Mouse (Mus musculus): ENCODE measurements at regions not wholly inside any gene's neighbourhood (a gene's known extent, or its start where the extent isn't known, plus 50 kb on each side); places are given as distances from the start of the nearest gene placed in this dataset.
A peak's percentile ranks its signal among the peaks of the same experiment; 100 is the strongest.
"Not testable (repeated sequence)": the region's sequence is repeated elsewhere in the genome, so short reads cannot be mapped to it uniquely, and the experiment has no call there.

DNA sequence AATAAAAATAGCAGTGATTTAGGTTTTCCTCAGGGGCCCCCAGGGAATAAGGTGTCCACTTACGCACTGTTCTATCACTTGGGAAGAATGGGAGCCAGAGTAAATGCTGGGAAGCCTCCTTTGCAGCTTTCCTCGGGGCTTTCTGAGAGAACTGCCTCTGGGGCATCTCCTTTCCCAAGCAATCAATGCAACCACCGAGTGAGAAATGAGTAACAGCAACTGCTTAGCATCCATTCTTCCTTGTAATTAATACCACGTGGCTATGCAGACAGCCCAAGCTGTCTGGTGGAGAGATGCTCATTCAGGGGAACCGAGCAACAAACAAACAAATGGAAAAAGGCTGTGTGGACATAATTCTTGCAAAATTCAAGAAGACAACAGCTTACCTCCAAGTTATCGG, 117.9 kb upstream of the Camk1g start:
- no peak for DNase-seq (ENCODE audit: low read depth)

DNA sequence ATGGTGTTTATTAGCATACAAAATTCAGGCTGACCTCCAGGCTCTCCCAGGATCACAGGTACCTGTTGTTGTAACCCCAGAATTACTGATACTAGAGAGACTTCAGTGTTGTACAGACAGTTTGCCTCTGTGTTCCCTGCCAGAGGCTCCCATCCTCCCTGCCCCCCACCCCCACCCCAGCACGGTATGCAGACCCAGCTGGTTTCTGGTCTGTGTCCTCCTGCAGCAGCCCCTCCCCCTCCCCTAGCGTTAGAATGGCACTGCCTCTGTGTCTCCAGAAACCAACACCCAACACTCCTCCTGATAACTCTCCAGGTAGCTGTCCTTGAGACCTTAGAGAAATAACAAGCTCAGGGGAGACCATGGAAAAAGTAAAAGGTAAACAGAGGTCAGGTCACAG, 116.6 kb upstream of the Camk1g start:
- DNase-seq (ENCODE audit: low read depth), result not testable (repeated sequence)

DNA sequence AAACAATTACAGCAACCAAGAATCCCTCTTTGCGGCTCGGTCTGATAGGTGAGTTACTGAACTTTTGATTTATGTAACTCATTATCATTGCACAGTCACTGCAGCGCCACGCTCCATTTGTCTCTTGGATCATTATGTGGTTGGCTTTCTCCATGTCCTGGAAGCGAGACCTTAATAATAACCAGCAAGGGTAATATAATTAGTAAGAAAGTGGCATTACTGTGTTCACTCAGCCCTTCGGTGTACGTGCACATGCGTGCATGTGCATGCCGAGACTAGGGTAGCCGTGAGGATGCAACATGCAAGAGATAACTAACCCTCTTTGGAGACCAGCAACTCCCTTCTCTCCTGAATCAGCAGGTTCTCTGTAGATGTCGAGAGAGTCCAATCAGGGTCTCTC, 114.9 kb upstream of the Camk1g start:
- no peak for DNase-seq (ENCODE audit: low read depth)

DNA sequence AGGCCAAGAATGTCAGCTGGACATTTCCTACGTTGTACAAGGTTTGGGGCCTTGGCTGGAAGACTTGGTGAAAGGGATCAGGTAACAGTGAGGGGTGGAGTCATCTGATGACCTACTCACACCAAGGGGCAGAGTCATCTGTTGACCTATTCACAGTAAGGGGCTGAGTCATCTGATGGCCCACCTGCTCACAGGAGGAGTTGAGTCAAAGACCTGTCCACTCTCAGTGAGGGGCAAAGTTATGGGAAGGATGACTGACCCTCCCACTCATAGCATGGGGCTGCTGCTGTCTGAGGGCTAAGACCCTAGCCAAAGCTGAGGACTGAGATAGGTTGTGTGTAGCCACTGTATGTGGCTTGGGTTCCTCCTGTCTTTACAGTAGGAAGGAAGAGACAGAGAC, 107.2 kb upstream of the Camk1g start:
- DNase-seq (ENCODE audit: low read depth), result no peak

DNA sequence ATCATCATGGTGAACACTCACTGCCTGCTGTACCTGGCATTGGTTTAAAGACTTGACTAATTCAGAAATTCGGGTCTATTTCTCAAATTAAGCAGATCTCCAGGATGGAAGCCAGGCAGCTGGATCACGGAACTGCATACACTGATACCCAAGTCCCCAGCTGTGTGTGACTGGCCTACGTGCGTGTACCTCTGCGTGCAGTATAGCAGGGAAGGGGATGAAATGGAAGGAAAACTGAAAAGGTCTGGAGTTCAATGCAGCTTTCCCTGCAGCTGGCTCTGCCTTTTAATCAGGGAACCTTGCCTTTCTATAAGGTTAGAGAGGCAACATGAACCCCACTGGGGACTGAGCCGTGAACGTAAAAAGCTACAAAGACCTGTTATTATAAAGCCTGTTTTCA, 106.7 kb upstream of the Camk1g start:
- DNase-seq (ENCODE audit: low read depth), result no peak

DNA sequence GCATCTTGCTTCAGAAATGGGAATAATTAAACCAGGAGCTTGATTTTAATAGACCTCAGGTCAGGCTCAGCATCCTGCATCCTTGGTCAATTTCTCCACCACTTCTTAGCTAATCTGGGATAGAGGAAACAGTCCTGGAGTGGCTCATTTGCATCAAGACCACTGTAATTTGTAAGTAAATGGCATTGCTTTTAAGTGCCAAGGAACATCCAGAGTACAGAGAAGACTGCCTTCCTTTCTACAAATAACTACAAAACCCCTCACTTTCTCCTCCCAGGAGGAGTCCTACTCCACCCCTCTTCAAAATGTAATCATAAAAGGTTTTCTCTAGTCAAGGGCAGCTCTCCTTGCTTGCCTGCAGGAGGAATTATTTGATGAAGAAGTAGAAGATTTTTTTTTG, 96.2 kb upstream of the Camk1g start:
- no peak for DNase-seq (ENCODE audit: low read depth)

DNA sequence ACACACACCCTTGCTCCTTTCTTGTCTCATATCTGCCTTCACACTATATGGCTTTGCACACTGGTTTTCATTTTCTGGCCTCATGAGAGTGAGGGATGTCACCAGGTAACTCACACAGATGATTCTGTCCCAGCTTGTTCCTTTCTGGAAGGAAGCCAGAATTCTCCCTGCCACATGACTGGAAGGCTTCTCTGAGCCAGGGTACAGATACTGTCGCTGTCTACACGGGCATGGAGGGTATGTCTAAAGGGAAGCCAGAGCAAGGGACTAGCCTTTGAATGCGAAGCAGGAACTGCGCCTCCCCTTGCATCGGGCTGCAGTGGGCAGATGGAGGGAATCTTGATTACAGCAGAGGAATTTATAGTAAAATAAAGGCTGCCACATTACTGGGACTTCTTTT, 89.6 kb upstream of the Camk1g start:
- DNase-seq (ENCODE audit: low read depth), result peak; percentile 38

DNA sequence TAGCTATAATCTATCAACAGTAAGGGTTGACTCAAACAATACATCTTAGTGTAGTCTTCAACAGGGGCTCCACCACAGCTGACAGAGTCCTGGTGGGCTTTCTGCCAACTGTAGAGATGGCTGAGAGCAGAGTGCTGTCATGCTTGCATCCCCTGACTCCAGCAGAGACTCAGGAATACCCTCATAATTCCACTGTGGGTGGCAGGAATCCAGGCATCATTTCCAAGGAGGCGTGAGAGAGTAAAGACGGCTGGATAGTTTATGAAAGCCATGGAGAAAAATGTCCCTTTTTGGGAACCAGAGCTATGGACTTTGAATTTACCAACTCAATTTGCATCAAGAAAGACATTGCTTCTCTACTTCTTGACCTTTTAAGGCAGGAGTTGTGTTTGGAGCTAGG, 87.8 kb upstream of the Camk1g start:
- DNase-seq (ENCODE audit: low read depth), result no peak

DNA sequence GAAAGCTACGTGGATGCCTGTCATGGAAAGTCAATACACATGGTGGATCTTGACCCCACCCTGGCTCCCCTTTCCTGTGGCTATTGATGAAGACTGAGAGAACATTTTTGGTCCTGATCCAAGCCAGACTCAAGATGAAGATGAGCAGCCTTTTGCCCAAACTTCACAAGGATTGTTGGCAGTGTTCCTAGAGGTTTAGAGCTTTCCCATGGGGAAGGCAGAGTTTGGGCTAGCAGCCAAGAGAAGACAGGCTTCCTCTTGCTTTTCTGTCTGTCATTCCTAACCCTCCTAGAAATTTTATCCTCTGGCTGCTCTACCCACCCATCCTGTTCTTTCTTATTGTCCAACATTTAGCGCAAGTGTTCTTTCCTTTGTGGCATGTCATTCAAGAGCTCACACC, 83.6 kb upstream of the Camk1g start:
- no peak for DNase-seq (ENCODE audit: low read depth)

DNA sequence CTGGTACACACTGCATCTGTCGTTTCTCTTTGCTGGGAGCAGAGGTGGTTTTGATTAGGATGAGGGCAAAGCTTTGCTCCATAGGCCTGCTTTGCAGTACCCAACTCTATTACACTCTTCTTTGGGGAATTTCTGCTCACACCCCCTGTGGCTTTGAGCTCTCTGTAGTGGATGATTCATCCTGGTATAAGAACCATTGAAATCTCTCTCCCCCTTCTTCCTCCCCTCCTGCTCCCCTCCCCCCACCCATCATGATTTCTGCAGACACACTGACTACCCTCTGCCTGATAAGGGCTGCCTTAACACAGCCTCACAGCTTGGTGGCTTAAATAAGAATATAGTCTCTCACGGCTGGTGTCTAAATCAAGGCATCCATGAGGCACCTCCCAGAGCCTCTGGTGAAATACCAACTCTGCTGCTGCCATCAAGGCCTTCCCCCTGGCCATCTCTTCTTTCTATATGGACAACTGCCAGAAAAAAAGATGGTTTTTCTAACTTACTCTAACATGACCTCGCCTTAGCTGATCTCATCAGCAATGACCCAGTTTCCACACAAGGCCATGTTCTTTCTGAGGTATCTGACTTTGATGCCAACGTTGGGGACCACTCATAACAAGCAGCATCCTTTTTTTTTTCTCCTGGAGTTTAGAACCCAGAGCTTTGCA, 81.5 kb upstream of the Camk1g start:
- DNase-seq (ENCODE audit: low read depth), result no peak

DNA sequence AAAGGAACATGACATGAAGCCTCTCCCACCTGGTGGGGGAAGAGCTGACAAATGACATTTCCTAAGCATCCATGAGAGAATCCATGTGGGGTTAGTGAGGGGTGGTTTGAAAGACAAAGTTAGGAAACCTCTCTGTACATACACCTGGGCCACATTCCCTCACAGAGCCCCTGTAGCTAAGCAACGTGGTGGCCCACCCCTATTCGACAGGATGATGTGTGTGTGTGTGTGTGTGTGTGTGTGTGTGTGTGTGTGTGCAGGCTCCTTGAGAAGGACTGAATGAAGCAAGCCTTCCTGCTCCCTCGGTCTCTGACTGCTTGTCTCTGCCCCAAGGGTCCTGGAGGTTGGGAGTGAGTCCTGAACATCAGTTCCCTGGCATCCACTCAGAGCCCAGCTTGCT, 80.7 kb upstream of the Camk1g start:
- DNase-seq (ENCODE audit: low read depth), result no peak

DNA sequence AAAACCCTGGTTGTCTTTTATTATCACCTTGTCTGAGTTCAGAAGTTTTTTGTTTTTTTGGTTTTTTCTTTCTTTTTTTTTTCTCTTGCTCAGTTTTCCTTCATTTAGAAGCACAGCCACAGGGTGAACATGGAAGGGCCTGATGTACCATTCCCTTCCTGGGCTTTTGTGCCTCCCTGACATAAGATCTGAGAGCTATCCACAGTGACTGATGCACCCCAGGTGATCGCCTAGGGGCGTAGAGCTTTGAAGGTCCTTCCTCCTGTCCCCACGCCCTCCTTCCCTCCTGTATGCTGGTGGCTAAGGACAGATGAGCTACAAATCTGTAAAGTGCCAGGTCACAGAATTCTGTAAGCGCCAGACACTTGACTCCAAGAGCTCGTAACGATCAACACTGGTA, 80.1 kb upstream of the Camk1g start:
- DNase-seq (ENCODE audit: low read depth), result no peak

DNA sequence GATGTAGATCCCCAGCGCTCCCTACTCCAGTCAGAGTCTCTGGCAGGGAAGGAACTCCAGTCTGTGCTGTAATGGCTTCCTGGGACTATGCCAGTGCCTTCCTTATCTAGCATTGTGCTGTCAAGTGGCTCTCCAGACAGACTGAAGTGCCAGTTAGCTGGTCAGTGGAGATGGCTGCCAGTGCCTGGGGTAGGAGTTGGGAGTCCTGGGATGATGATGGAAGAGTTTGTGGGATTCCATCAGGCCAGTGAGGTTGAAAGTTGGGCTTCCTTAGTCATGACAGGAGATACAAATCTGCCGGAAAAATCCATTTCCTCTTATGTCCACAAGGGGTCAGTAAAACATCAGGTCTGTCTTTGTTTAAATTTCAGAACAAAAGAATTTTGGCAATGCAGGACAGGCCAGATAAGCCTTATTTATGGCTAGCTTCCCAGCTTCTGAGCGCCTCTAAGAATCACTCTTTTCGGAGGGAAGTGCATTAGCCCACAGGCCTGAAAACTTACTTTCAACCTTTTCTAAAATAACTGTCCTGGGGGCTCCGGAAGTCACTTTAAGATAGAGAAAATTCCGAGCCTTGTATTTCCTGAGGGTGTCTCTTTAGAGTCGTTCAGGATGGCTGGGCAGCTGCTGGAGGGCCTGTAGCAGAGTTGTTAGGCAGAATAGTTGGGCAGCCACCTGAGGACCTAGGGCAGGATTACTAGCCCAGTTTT, 79.5 kb upstream of the Camk1g start:
- DNase-seq (ENCODE audit: low read depth), result peak; percentile 38

DNA sequence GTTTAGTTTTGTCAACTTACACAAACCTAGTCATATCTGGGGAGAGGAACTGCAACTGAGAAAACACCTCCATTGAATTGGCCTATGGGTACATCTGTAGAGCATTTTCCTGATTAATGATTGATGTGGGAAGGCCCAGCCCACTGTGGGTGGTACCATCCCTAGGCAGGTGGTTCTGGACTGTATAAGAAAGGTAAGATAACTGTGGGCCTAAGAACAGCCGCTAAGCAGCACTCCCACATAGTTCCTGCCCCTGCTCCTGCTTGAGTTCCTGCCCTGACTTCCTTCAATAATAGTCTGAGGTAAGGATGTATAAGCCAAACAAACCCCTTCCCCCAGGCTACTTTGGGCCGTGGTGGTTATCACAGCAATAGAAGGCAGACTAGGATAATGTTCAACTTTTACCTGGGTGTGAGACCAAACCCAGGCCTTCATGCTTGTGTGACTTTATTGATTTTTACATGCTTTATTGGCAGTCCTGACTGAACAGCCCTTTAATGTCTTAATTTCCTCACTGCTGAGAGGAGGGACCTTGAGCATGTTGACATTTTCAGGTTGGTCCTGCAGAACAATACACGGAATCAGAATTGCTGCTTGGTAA, 78.8 kb upstream of the Camk1g start:
- DNase-seq (ENCODE audit: low read depth), result no peak

DNA sequence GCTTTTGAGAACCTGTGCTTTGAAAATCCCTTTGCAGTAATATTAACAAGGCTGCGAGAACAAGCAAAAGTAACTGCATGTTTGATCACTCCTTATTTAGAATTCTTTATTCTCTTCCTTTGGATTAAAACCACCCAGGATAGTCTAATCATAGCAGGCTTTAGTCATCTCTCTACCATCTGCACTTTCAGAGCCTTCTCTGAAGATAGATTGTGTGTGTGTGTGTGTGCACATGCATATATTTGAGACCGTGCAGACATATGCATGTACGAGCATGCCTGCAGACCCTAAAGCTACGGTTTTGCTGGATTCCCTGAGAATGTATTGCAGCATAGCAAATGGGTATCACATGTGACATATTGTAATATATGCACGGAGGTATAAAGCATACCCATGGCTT, 77.5 kb upstream of the Camk1g start:
- no peak for DNase-seq (ENCODE audit: low read depth)

DNA sequence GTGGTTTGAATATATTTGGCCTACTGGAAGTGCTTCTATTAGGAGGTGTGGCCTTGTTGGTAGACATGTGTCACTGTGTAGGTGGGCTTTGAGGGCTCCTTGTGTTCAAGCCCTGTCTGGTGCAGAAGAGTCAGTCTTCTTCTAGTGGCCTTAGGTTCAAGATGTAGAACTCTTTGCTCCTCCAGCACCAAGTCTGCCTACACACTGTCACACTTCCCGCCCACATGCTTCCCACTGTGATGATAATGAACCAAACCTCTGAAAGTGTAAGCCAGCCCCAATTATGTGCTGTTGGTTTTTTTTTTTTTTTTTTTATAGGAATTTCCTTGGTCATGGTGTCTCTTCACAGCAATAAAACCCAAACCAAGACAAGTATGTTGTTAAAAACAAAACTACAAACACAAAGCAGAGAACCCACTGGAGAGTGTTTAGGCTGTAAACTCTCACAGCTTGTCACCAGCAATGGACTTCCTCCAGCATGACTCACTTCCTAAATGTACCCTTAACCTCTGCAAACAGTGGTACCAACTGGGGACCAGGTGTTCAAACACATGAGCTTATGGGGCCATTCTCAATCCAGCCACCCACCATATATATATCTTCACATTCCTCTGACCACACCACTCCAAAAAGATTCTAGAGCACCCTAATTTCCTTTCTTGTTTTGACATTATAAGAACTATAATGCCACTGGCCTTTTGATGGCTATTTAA, 74.0 kb upstream of the Camk1g start:
- DNase-seq (ENCODE audit: low read depth), result no peak

DNA sequence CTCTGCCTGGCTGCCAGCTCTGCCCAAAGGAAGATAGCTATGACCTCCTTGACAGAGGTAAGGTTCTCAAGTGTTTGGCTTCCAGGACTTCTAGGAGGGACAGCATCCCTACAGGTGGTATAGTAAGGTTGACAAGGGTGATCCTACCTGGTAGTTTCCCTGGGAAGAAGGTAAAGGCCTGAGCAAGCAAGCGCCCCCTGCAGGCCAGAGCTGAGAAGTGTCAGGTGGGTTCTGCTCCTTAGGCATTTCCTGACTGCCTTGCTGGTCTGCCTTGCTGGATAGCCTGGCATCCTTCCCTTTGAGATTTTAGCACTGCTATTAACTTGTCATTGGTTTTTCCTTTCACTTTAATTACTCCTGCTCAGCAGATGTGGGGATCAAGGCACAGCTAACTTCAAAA, 70.4 kb upstream of the Camk1g start:
- DNase-seq (ENCODE audit: low read depth), result no peak

DNA sequence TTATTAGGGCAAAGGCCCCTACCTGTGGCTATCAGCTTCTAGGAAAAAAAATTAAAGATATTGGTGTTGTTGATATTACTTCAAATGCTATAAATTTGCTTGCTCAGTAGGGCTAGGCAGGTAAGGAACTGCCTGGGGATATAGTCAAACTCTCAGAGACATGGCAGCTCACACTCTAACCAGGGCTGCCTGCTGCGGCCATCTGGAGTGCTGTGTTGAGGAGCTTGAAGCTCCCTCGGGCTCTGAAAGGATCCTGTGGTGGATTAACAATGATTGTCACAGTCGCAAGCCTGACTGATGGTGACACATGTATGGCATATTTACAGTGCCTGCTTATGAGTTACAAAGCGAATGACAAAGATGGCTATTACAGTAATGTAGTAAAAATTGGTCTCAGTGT, 64.2 kb upstream of the Camk1g start:
- DNase-seq (ENCODE audit: low read depth), result no peak

DNA sequence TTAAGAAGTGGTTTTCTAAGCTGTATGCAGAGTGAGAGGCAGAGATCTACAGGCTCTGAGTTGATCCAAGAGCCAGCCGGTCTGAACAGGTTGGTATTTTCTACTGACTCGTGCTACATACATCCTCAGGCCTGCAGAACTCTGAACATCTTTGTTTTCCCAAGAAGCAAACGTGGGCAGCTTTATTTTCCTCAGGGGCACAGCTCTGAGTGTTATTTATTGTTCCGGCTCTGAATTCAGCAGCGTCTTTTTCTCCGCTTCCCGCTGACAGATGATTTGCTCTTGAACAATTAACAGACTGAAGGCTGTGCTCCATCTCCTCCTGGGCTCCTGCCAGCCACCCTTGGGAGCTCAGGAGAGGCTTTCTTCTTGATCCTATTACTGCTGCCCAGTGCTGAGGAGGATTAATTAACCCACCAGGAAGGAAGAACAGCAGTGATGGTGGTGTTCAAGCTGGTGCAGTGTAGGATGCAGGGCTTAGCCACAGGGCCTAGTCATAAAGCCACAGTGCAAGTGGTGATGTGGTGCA, 63.5 kb upstream of the Camk1g start:
- no peak for DNase-seq (ENCODE audit: low read depth)

DNA sequence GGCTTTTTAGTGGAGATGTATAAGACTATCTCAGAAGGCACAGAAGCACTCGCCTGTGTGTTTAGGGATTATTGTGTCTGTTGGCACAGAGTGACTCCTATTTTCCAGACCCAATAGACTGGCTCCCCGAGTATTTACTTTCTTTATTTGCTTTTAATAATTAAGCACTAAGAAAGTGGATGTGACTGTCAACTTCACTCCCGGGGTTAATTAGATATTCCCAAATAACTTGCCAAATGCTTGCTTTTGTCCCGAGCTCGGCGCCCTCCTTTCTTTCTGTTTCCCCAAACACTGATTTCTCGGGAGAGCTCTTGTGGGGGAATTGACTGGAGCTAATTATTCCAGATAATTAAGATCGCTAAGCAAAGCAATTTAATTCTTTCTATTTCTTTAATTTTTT, 60.1 kb upstream of the Camk1g start:
- DNase-seq (ENCODE audit: low read depth), result no peak

DNA sequence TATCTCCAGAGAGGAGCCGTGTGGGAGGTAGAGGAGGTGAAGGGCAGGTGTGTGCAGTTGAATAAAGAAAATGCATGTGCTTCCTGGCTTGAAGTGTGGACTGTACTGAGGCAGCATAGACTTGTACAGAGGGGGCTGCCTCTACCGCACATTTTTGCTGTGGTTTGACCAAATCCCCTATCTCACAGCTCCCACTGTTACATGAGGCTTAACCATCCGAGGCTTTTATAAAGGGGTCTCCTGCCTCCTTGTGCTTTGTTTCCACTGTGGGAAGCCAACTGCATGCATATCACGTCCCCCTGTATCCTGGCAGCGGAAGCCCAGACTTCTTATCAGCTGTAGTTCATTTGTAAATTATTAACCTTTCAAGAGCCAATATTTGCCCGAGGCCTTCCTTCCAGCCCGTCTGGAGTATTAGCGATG, 53.6 kb upstream of the Camk1g start:
- DNase-seq (ENCODE audit: low read depth), result no peak

DNA sequence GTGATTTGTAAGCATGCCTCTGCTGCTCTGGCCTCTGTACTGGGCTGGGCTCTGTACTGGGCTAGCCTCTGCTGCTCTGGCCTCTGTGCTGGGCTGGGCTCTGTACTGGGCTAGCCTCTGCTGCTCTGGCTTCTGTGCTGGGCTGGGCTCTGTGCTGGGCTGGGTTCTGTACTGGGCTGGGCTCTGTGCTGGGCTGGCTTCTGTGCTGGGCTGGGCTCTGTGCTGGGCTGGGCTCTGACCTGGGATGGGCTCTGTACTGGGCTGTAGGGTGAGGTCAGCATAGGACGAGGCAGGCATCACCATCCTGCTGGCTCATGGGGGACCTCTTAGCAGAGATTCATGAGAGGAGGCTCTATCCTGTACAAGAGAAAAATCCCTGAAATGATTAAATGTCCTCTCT, 52.8 kb upstream of the Camk1g start:
- no peak for DNase-seq (ENCODE audit: low read depth)

DNA sequence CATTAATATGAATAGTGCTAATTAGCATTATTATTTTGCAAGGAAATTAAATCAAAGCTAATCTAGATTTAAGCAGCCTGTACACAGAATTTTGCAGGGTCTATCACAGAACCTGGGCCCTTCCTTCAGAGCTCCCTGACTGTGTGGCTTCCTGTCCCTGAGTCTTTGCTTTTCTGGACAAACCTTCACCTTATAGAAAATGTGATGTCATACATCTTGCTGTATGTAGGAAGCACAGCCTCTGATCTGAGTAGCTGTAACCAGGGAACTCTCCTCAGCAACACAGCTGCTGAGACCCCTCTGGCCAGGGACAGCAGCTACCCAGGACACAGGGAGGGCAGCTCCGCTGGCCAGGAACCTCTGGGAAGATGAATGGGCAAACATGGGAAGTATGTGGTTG, 51.7 kb upstream of the Camk1g start:
- DNase-seq (ENCODE audit: low read depth), result no peak
